Mouse (Mus musculus): ENCODE data around the gene Dock9. TPM values are rescaled to one million over a fixed set of nuclear protein-coding genes. Genes with fewer than 3 reads are reported as not detected.

The Dock9 gene
- 6.4 and 7.3 TPM in 2 replicates for polyA plus RNA-seq (2015; fragmentation: Nextera tagmentation; extraction: Ambion mirVana)

- no peaks in the 10 kb centered on the region for H3K4me1 ChIP-seq (replicated peaks; ENCODE audit: control insufficient read depth, insufficient read depth)
- H3K9ac ChIP-seq (ENCODE audit: low read length) = peak within 1 kb of the TSS; percentile 75
- TF ChIP-seq CTCF (IDR thresholded peaks at IDR 0.05; ENCODE audit: low read depth) (peak; percentile 37; the same call in 1 of the 2 replicates), EP300 (optimal IDR thresholded peaks at IDR 0.05) (no peak)
- under 1% methylated on average over 82 of the region's 106 CpGs for WGBS
- H3K27me3 ChIP-seq (ENCODE audit: control insufficient read depth, insufficient read depth, low read length) = no peaks in the 10 kb centered on the region
- DNase-seq (ENCODE audit: low spot score) (peak; percentile 97), ATAC-seq (ENCODE audit: low FRiP score, low TSS enrichment) (peak; percentile 93)
- peak within 1 kb of the TSS; percentile 73 for H3K4me3 ChIP-seq (ENCODE audit: low read depth, low read length)
- H3K4me2 ChIP-seq (replicated peaks; ENCODE audit: low read depth) = peak within 1 kb of the TSS; percentile 69
- no peaks in the 10 kb centered on the region for H3K9me3 ChIP-seq (ENCODE audit: control insufficient read depth, low read length)
- no peaks in the 10 kb centered on the region for H3K36me3 ChIP-seq (ENCODE audit: control insufficient read depth, insufficient read depth, low read length)
- peak within 1 kb of the TSS; percentile 95 for H3K27ac ChIP-seq (replicated peaks)
Observed at GRCm38 (mm10) chr14:121797457-121798410, at the start of gene Dock9. Gene Dock9 (minus strand): TSS chr14:121797837.

GRCm38 (mm10) chr14:121844486-121844885 lies 46.8 kb upstream of the Dock9 start:
- 56% methylated on average over 8 of the region's 8 CpGs for WGBS

GRCm38 (mm10) chr14:121840217-121840616 lies 42.6 kb upstream of the Dock9 start:
- Histone ChIP-seq H3K9ac (ENCODE audit: low read length) (no peak overlapping the region), H3K9me3 (ENCODE audit: control insufficient read depth, low read length) (0 out of 2 replicates have a peak, but pooled peaks cover 2% of the 10 kb centered on the region), H3K4me1 (replicated peaks; ENCODE audit: control insufficient read depth, insufficient read depth) (no peaks in the 10 kb centered on the region), H3K4me2 (replicated peaks; ENCODE audit: low read depth) (no peak overlapping the region), H3K27me3 (ENCODE audit: control insufficient read depth, insufficient read depth, low read length) (no peaks in the 10 kb centered on the region), H3K27ac (replicated peaks) (no peak overlapping the region), H3K36me3 (ENCODE audit: control insufficient read depth, insufficient read depth, low read length) (no peaks in the 10 kb centered on the region), H3K4me3 (ENCODE audit: low read depth, low read length) (no peak overlapping the region)
- no peak for DNase-seq (ENCODE audit: low spot score)
- ATAC-seq (ENCODE audit: low FRiP score, low TSS enrichment) = no peak
- TF ChIP-seq CTCF (IDR thresholded peaks at IDR 0.05; ENCODE audit: low read depth) (no peak), EP300 (optimal IDR thresholded peaks at IDR 0.05) (no peak)
- 87% methylated on average over 8 of the region's 8 CpGs for WGBS

More at GRCm38 (mm10) chr14:121844486-121844885, 46.8 kb upstream of the Dock9 start:
- Histone ChIP-seq H3K4me1 (replicated peaks; ENCODE audit: control insufficient read depth, insufficient read depth) (no peaks in the 10 kb centered on the region), H3K4me2 (replicated peaks; ENCODE audit: low read depth) (no peak overlapping the region), H3K27ac (replicated peaks) (no peak overlapping the region), H3K4me3 (ENCODE audit: low read depth, low read length) (no peak overlapping the region), H3K9me3 (ENCODE audit: control insufficient read depth, low read length) (no peaks in the 10 kb centered on the region), H3K27me3 (ENCODE audit: control insufficient read depth, insufficient read depth, low read length) (no peaks in the 10 kb centered on the region), H3K36me3 (ENCODE audit: control insufficient read depth, insufficient read depth, low read length) (no peaks in the 10 kb centered on the region), H3K9ac (ENCODE audit: low read length) (no peak overlapping the region)
- TF ChIP-seq CTCF (IDR thresholded peaks at IDR 0.05; ENCODE audit: low read depth) (no peak), EP300 (optimal IDR thresholded peaks at IDR 0.05) (no peak)
- no peak for DNase-seq (ENCODE audit: low spot score)
- ATAC-seq (ENCODE audit: low FRiP score, low TSS enrichment) = no peak

- no peak for DNase-seq (ENCODE audit: low spot score)
- no peak overlapping the region for H3K9ac ChIP-seq (ENCODE audit: low read length)
- no peaks in the 10 kb centered on the region for H3K36me3 ChIP-seq (ENCODE audit: control insufficient read depth, insufficient read depth, low read length)
- WGBS = 88% methylated on average over 4 of the region's 4 CpGs
- no peaks in the 10 kb centered on the region for H3K27me3 ChIP-seq (ENCODE audit: control insufficient read depth, insufficient read depth, low read length)
- no peak overlapping the region for H3K4me2 ChIP-seq (replicated peaks; ENCODE audit: low read depth)
- H3K4me3 ChIP-seq (ENCODE audit: low read depth, low read length) = no peak overlapping the region
- H3K4me1 ChIP-seq (replicated peaks; ENCODE audit: control insufficient read depth, insufficient read depth) = no peaks in the 10 kb centered on the region
- 0 out of 2 replicates have a peak, but pooled peaks cover 2% of the 10 kb centered on the region for H3K9me3 ChIP-seq (ENCODE audit: control insufficient read depth, low read length)
- no peak overlapping the region for H3K27ac ChIP-seq (replicated peaks)
- no peak for ATAC-seq (ENCODE audit: low FRiP score, low TSS enrichment)
- TF ChIP-seq EP300 (optimal IDR thresholded peaks at IDR 0.05) (no peak), CTCF (IDR thresholded peaks at IDR 0.05; ENCODE audit: low read depth) (no peak)
Observed at GRCm38 (mm10) chr14:121838161-121838560, 40.5 kb upstream of the Dock9 start.

GRCm38 (mm10) chr14:121833001-121833520 lies 35.4 kb upstream of the Dock9 start:
- Histone ChIP-seq H3K9me3 (ENCODE audit: control insufficient read depth, low read length) (0 out of 2 replicates have a peak, but pooled peaks cover 2% of the 10 kb centered on the region), H3K36me3 (ENCODE audit: control insufficient read depth, insufficient read depth, low read length) (no peaks in the 10 kb centered on the region), H3K4me2 (replicated peaks; ENCODE audit: low read depth) (no peak overlapping the region), H3K27me3 (ENCODE audit: control insufficient read depth, insufficient read depth, low read length) (no peaks in the 10 kb centered on the region), H3K9ac (ENCODE audit: low read length) (no peak overlapping the region), H3K27ac (replicated peaks) (no peak overlapping the region), H3K4me3 (ENCODE audit: low read depth, low read length) (no peak overlapping the region), H3K4me1 (replicated peaks; ENCODE audit: control insufficient read depth, insufficient read depth) (no peaks in the 10 kb centered on the region)
- DNase-seq (ENCODE audit: low spot score) (no peak), ATAC-seq (ENCODE audit: low FRiP score, low TSS enrichment) (no peak)
- WGBS = 80% methylated on average over 2 of the region's 2 CpGs
- TF ChIP-seq EP300 (optimal IDR thresholded peaks at IDR 0.05) (no peak), CTCF (IDR thresholded peaks at IDR 0.05; ENCODE audit: low read depth) (no peak)

All from stomach, postnatal 0 days (tissue).